25 mouse cellular contexts compared by ENCODE assay signal in the genomic region with DNA sequence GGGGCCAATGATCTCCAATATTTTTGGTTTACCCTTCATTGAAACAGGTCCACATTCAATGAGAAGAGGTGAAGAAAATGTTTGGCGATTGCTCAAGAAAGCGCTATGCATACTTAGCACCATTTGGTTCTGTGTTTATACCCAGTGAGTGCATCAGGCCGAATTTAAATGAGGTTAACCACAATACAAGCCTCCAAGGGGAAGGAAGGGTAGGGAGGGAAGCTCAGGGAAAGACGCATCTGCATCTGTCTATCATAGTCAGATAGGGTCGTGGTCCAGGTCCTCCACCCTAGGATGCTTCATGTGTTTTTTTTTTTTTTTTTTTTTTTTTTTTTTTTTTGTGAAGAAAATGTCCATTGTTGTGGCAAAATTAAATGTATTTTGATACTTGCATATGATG.
"Had no signal": no experiment of that assay in that cellular context is flagged by ENCODE, and none has a peak within 500 bp of the region (broad histone marks: within the 10 kb centered on the region; RNA-seq: fewer than 3 reads in every experiment).

No protein-coding gene starts in this region.

- H3K27ac ChIP-seq: heart, embryonic 10.5 days; heart, embryonic 13.5 days; heart, embryonic 15.5 days; hindbrain, embryonic 13.5 days; hindbrain, embryonic 15.5 days; hindbrain, postnatal 0 days; kidney, embryonic 15.5 days; kidney, postnatal 0 days; layer of hippocampus, adult 2 months; limb, embryonic 13.5 days; limb, embryonic 15.5 days; liver, embryonic 12.5 days; liver, embryonic 14.5 days had no signal

- H3K36me3 ChIP-seq: heart, embryonic 10.5 days; heart, embryonic 13.5 days; heart, embryonic 15.5 days; hindbrain, embryonic 13.5 days; hindbrain, embryonic 15.5 days; kidney, embryonic 15.5 days; limb, embryonic 13.5 days; limb, embryonic 15.5 days; liver, embryonic 12.5 days had no signal

- ATAC-seq: hindbrain, postnatal 0 days; intestine, embryonic 16.5 days; liver, embryonic 12.5 days had no signal

- H3K4me3 ChIP-seq: heart, embryonic 10.5 days; heart, embryonic 13.5 days; heart, embryonic 15.5 days; hindbrain, embryonic 13.5 days; hindbrain, embryonic 15.5 days; kidney, embryonic 15.5 days; layer of hippocampus, adult 2 months; limb, embryonic 13.5 days; limb, embryonic 15.5 days; liver, embryonic 12.5 days had no signal

- H3K4me1 ChIP-seq: heart, embryonic 10.5 days; heart, embryonic 13.5 days; heart, embryonic 15.5 days; hindbrain, embryonic 13.5 days; hindbrain, embryonic 15.5 days; kidney, embryonic 15.5 days; limb, embryonic 13.5 days; limb, embryonic 15.5 days; liver, embryonic 12.5 days had no signal

- H3K9me3 ChIP-seq: heart, embryonic 10.5 days; heart, embryonic 13.5 days; heart, embryonic 15.5 days; hindbrain, embryonic 13.5 days; hindbrain, embryonic 15.5 days; kidney, embryonic 15.5 days; limb, embryonic 13.5 days; limb, embryonic 15.5 days; liver, embryonic 12.5 days had no signal

- H3K9ac ChIP-seq: heart, embryonic 13.5 days; heart, embryonic 15.5 days; hindbrain, embryonic 13.5 days; hindbrain, embryonic 15.5 days; kidney, embryonic 15.5 days; limb, embryonic 13.5 days; limb, embryonic 15.5 days; liver, embryonic 12.5 days; liver, embryonic 14.5 days had no signal

- H3K27me3 ChIP-seq: heart, embryonic 13.5 days; heart, embryonic 15.5 days; hindbrain, embryonic 13.5 days; hindbrain, embryonic 15.5 days; kidney, embryonic 15.5 days; limb, embryonic 13.5 days; limb, embryonic 15.5 days; liver, embryonic 12.5 days had no signal

- H3K4me2 ChIP-seq: heart, embryonic 13.5 days; heart, embryonic 15.5 days; hindbrain, embryonic 13.5 days; hindbrain, embryonic 15.5 days; kidney, embryonic 15.5 days; limb, embryonic 13.5 days; limb, embryonic 15.5 days; liver, embryonic 12.5 days had no signal

- DNase-seq: gastrocnemius, postnatal 14 days; gastrocnemius, postnatal 36 days; heart, adult 18-20 months; heart, postnatal 14 days; heart, postnatal 36 days; kidney, adult 11 months; kidney, adult 2 months; kidney, adult 9 months; kidney, postnatal 14 days; kidney, postnatal 36 days; left cerebral cortex, postnatal 4 days had no signal
